Mouse (Mus musculus) C2C12 (cell line): ENCODE measurements around the gene Brsk2.

Source experiments
- CEBPB ChIP-seq: IDR thresholded peaks from one replicate; pipeline ENCODE4 v1.6.1; 2011; ENCODE audit warnings: low read depth, mild to moderate bottlenecking, control low read depth, moderate library complexity
- CTCF ChIP-seq: IDR thresholded peaks from one replicate; pipeline ENCODE4 v1.5.1; 2011; ENCODE audit not compliant: control insufficient read depth, insufficient read depth, insufficient read length
- FOSL1 ChIP-seq: IDR thresholded peaks from one replicate; pipeline ENCODE4 v1.8.0; 2011; ENCODE audit warnings: mild to moderate bottlenecking, low read length; ENCODE audit not compliant: poor library complexity, insufficient read depth, severe bottlenecking
- MAX ChIP-seq: IDR thresholded peaks from one replicate; pipeline ENCODE4 v1.6.1; 2011; ENCODE audit warnings: mild to moderate bottlenecking, control low read depth
- MYOD1 ChIP-seq: IDR thresholded peaks from one replicate; pipeline ENCODE4 v1.6.1; 2011; ENCODE audit warnings: low read depth; ENCODE audit not compliant: control insufficient read depth, insufficient read length
- MYOG ChIP-seq: IDR thresholded peaks from one replicate; pipeline ENCODE4 v1.6.1; 2011; ENCODE audit not compliant: control insufficient read depth, insufficient read length; ENCODE audit errors: extremely low read depth
- USF1 ChIP-seq: IDR thresholded peaks from one replicate; pipeline ENCODE4 v1.6.1; 2011; ENCODE audit warnings: low read depth, mild to moderate bottlenecking, control low read depth, moderate library complexity

- no peak for TF ChIP-seq CTCF
- no peak for TF ChIP-seq MAX
- no peak for TF ChIP-seq CEBPB
- TF ChIP-seq USF1, result no peak
- no peak for TF ChIP-seq MYOG
- no peak for TF ChIP-seq MYOD1
- TF ChIP-seq FOSL1, result no peak
Observed at GRCm38 (mm10) chr7:141953616-141954015, 4.1 kb downstream of the Brsk2 start.
